Mouse (Mus musculus): ENCODE measurements around the gene Shisal1. TPM values are rescaled to one million over a fixed set of nuclear protein-coding genes. Genes with fewer than 3 reads are reported as not detected.

Gene Shisal1
- polyA plus RNA-seq, 2 experiments = 5.8 to 7.7 TPM

GRCm38 (mm10) chr15:84405759-84406158, 41.1 kb downstream of the Shisal1 start:
- H3K9me3 ChIP-seq (ENCODE audit: control insufficient read depth, low read length) = no peaks in the 10 kb centered on the region
- H3K36me3 ChIP-seq (ENCODE audit: control insufficient read depth, insufficient read depth, low read length) = no peaks in the 10 kb centered on the region
- no peak for TF ChIP-seq POLR2A (IDR thresholded peaks at IDR 0.05; ENCODE audit: borderline replicate concordance, extremely low read depth, insufficient read depth, insufficient read length)
- H3K4me2 ChIP-seq (replicated peaks; ENCODE audit: low read depth, low read length, severe bottlenecking) = no peak overlapping the region
- 88% methylated on average over 3 of the region's 3 CpGs for WGBS
- no peak overlapping the region for H3K4me3 ChIP-seq (replicated peaks; ENCODE audit: low read length)
- no peak overlapping the region for H3K9ac ChIP-seq (ENCODE audit: low read depth, low read length, severe bottlenecking)
- H3K27me3 ChIP-seq (ENCODE audit: control insufficient read depth, insufficient read depth, low read length) = no peaks in the 10 kb centered on the region
- H3K4me1 ChIP-seq (ENCODE audit: control insufficient read depth, insufficient read depth, low read length) = peaks cover 10% of the 10 kb centered on the region
- no peak overlapping the region for H3K27ac ChIP-seq (replicated peaks; ENCODE audit: low read depth, low read length)
- DNase-seq (ENCODE audit: low spot score) = no peak
- ATAC-seq (ENCODE audit: low FRiP score, low read depth) = no peak

- H3K9ac ChIP-seq (ENCODE audit: low read depth, low read length, severe bottlenecking) = no peak overlapping the region
- H3K4me2 ChIP-seq (replicated peaks; ENCODE audit: low read depth, low read length, severe bottlenecking) = no peak overlapping the region
- no peaks in the 10 kb centered on the region for H3K27me3 ChIP-seq (ENCODE audit: control insufficient read depth, insufficient read depth, low read length)
- H3K36me3 ChIP-seq (ENCODE audit: control insufficient read depth, insufficient read depth, low read length) = no peaks in the 10 kb centered on the region
- no peak overlapping the region for H3K4me3 ChIP-seq (replicated peaks; ENCODE audit: low read length)
- peaks cover 6% of the 10 kb centered on the region for H3K4me1 ChIP-seq (ENCODE audit: control insufficient read depth, insufficient read depth, low read length)
- H3K9me3 ChIP-seq (ENCODE audit: control insufficient read depth, low read length) = no peaks in the 10 kb centered on the region
- WGBS = 75% methylated on average over 10 of the region's 10 CpGs
- TF ChIP-seq POLR2A (IDR thresholded peaks at IDR 0.05; ENCODE audit: borderline replicate concordance, extremely low read depth, insufficient read depth, insufficient read length) = no peak
- ATAC-seq (ENCODE audit: low FRiP score, low read depth) (no peak), DNase-seq (ENCODE audit: low spot score) (no peak)
- no peak overlapping the region for H3K27ac ChIP-seq (replicated peaks; ENCODE audit: low read depth, low read length)
Measured at GRCm38 (mm10) chr15:84403454-84404113, 43.3 kb downstream of the Shisal1 start.

GRCm38 (mm10) chr15:84398617-84399016, 48.3 kb downstream of the Shisal1 start:
- no peaks in the 10 kb centered on the region for H3K4me1 ChIP-seq (ENCODE audit: control insufficient read depth, insufficient read depth, low read length)
- DNase-seq (ENCODE audit: low spot score) = no peak
- no peaks in the 10 kb centered on the region for H3K36me3 ChIP-seq (ENCODE audit: control insufficient read depth, insufficient read depth, low read length)

GRCm38 (mm10) chr15:84397663-84398169, 49.2 kb downstream of the Shisal1 start:
- H3K4me3 ChIP-seq (replicated peaks; ENCODE audit: low read length) = no peak overlapping the region
- H3K9me3 ChIP-seq (ENCODE audit: control insufficient read depth, low read length) = no peaks in the 10 kb centered on the region
- H3K27me3 ChIP-seq (ENCODE audit: control insufficient read depth, insufficient read depth, low read length) = no peaks in the 10 kb centered on the region
- no peak for ATAC-seq (ENCODE audit: low FRiP score, low read depth)
- H3K4me2 ChIP-seq (replicated peaks; ENCODE audit: low read depth, low read length, severe bottlenecking) = no peak overlapping the region
- H3K36me3 ChIP-seq (ENCODE audit: control insufficient read depth, insufficient read depth, low read length) = no peaks in the 10 kb centered on the region
- TF ChIP-seq POLR2A (IDR thresholded peaks at IDR 0.05; ENCODE audit: borderline replicate concordance, extremely low read depth, insufficient read depth, insufficient read length) = no peak
- no peak for DNase-seq (ENCODE audit: low spot score)
- no peaks in the 10 kb centered on the region for H3K4me1 ChIP-seq (ENCODE audit: control insufficient read depth, insufficient read depth, low read length)
- WGBS = 77% methylated on average over 14 of the region's 14 CpGs
- no peak overlapping the region for H3K9ac ChIP-seq (ENCODE audit: low read depth, low read length, severe bottlenecking)
- H3K27ac ChIP-seq (replicated peaks; ENCODE audit: low read depth, low read length) = no peak overlapping the region

More at GRCm38 (mm10) chr15:84398617-84399016, 48.3 kb downstream of the Shisal1 start:
- Histone ChIP-seq H3K4me2 (replicated peaks; ENCODE audit: low read depth, low read length, severe bottlenecking) (no peak overlapping the region), H3K27me3 (ENCODE audit: control insufficient read depth, insufficient read depth, low read length) (no peaks in the 10 kb centered on the region), H3K27ac (replicated peaks; ENCODE audit: low read depth, low read length) (no peak overlapping the region), H3K4me3 (replicated peaks; ENCODE audit: low read length) (no peak overlapping the region), H3K9ac (ENCODE audit: low read depth, low read length, severe bottlenecking) (no peak overlapping the region), H3K9me3 (ENCODE audit: control insufficient read depth, low read length) (no peaks in the 10 kb centered on the region)
- TF ChIP-seq POLR2A (IDR thresholded peaks at IDR 0.05; ENCODE audit: borderline replicate concordance, extremely low read depth, insufficient read depth, insufficient read length) = no peak
- WGBS = 94% methylated on average over 4 of the region's 4 CpGs
- no peak for ATAC-seq (ENCODE audit: low FRiP score, low read depth)

- no peaks in the 10 kb centered on the region for H3K36me3 ChIP-seq (ENCODE audit: control insufficient read depth, insufficient read depth, low read length)
- ATAC-seq (ENCODE audit: low FRiP score, low read depth) (no peak), DNase-seq (ENCODE audit: low spot score) (no peak)
- H3K9me3 ChIP-seq (ENCODE audit: control insufficient read depth, low read length) = no peaks in the 10 kb centered on the region
- H3K9ac ChIP-seq (ENCODE audit: low read depth, low read length, severe bottlenecking) = no peak overlapping the region
- H3K4me3 ChIP-seq (replicated peaks; ENCODE audit: low read length) = no peak overlapping the region
- no peak for TF ChIP-seq POLR2A (IDR thresholded peaks at IDR 0.05; ENCODE audit: borderline replicate concordance, extremely low read depth, insufficient read depth, insufficient read length)
- H3K4me2 ChIP-seq (replicated peaks; ENCODE audit: low read depth, low read length, severe bottlenecking) = no peak overlapping the region
- H3K27ac ChIP-seq (replicated peaks; ENCODE audit: low read depth, low read length) = no peak overlapping the region
- H3K4me1 ChIP-seq (ENCODE audit: control insufficient read depth, insufficient read depth, low read length) = no peaks in the 10 kb centered on the region
- H3K27me3 ChIP-seq (ENCODE audit: control insufficient read depth, insufficient read depth, low read length) = no peaks in the 10 kb centered on the region
- 66% methylated on average over 14 of the region's 14 CpGs for WGBS
Measured at GRCm38 (mm10) chr15:84395341-84396067, 51.4 kb downstream of the Shisal1 start.

Data from limb, embryonic 14.5 days (tissue).